Comparison of ENCODE assay signal across 10 mouse cellular contexts in genomic region chr2:73560445-73560844, GRCm38 (mm10). TPM values are rescaled to one million over a fixed set of nuclear protein-coding genes. Genes with fewer than 3 reads are reported as not detected.
A peak's percentile ranks its signal among the peaks of the same experiment; 100 is the strongest.
DNase-seq lines count a peak whose midpoint lies in the region; ATAC-seq and TF ChIP-seq lines count a peak whose summit lies in the region.
"Had no signal": no experiment of that assay in that cellular context is flagged by ENCODE, and none has a peak within 500 bp of the region (broad histone marks: within the 10 kb centered on the region; RNA-seq: fewer than 3 reads in every experiment).

No protein-coding gene starts in this region.

- no peaks in the 10 kb centered on the region for H3K36me3 ChIP-seq in lung, embryonic 15.5 days
- no peaks in the 10 kb centered on the region for H3K36me3 ChIP-seq in forebrain, postnatal 0 days (ENCODE audit: insufficient read depth)
- no peaks in the 10 kb centered on the region for H3K36me3 ChIP-seq in lung, embryonic 16.5 days (ENCODE audit: control insufficient read depth, insufficient read depth, low read length)
- H3K36me3 ChIP-seq in stomach, postnatal 0 days (ENCODE audit: control insufficient read depth, insufficient read depth, low read length), result no peaks in the 10 kb centered on the region

- peak overlapping the region; percentile 80 for H3K4me2 ChIP-seq in lung, embryonic 15.5 days
- peak overlapping the region; percentile 64 for H3K4me2 ChIP-seq in forebrain, postnatal 0 days (ENCODE audit: low read depth)
- peak overlapping the region; percentile 81 for H3K4me2 ChIP-seq in lung, embryonic 16.5 days (ENCODE audit: low read depth, low read length)
- peak overlapping the region; percentile 62 for H3K4me2 ChIP-seq in stomach, postnatal 0 days (replicated peaks; ENCODE audit: low read depth)

- peaks cover 9% of the 10 kb centered on the region for H3K4me1 ChIP-seq in lung, embryonic 15.5 days
- H3K4me1 ChIP-seq in forebrain, postnatal 0 days (ENCODE audit: insufficient read depth), result no peaks in the 10 kb centered on the region
- H3K4me1 ChIP-seq in lung, embryonic 16.5 days (replicated peaks; ENCODE audit: control insufficient read depth, insufficient read depth, low read length), result peaks cover 16% of the 10 kb centered on the region
- no peaks in the 10 kb centered on the region for H3K4me1 ChIP-seq in stomach, postnatal 0 days (replicated peaks; ENCODE audit: control insufficient read depth, insufficient read depth)

- DNase-seq in lung, postnatal 4 days, result no peak
- DNase-seq in forebrain, postnatal 0 days, result no peak
- DNase-seq in stomach, postnatal 0 days (ENCODE audit: low spot score), result no peak
- DNase-seq in right cerebral cortex, postnatal 14 days, result no peak
- no peak for DNase-seq in adrenal gland, adult 18-20 months (ENCODE audit: low spot score in 2 of 2)
- DNase-seq: cerebellum, adult 8-10 months; gastrocnemius, postnatal 36 days had no signal

- TF ChIP-seq CTCF in forebrain, postnatal 0 days (IDR thresholded peaks at IDR 0.05; ENCODE audit: low read depth), result no peak
- no peak for TF ChIP-seq CTCF in stomach, postnatal 0 days (IDR thresholded peaks at IDR 0.05; ENCODE audit: low read depth)

- H3K4me3 ChIP-seq in lung, embryonic 15.5 days, result peak overlapping the region; percentile 39
- peak overlapping the region; percentile 39 for H3K4me3 ChIP-seq in forebrain, postnatal 0 days (ENCODE audit: low read depth, low read length)
- peak overlapping the region; percentile 53 for H3K4me3 ChIP-seq in lung, embryonic 16.5 days (ENCODE audit: low read length)
- H3K4me3 ChIP-seq in stomach, postnatal 0 days (ENCODE audit: low read depth, low read length), result peak overlapping the region; percentile 24; the same call in 1 of the 2 replicates

- no peaks in the 10 kb centered on the region for H3K9me3 ChIP-seq in lung, embryonic 15.5 days
- H3K9me3 ChIP-seq in forebrain, postnatal 0 days (ENCODE audit: low read length), result no peaks in the 10 kb centered on the region
- H3K9me3 ChIP-seq in lung, embryonic 16.5 days (ENCODE audit: control insufficient read depth, low read length), result no peaks in the 10 kb centered on the region
- no peaks in the 10 kb centered on the region for H3K9me3 ChIP-seq in stomach, postnatal 0 days (ENCODE audit: control insufficient read depth, low read length)

- ATAC-seq in lung, embryonic 15.5 days (ENCODE audit: borderline replicate concordance, extremely low read depth, low FRiP score, low TSS enrichment), result 0 out of 2 replicates have a peak, but pooled peaks have one; percentile 4
- ATAC-seq in forebrain, postnatal 0 days, result no peak
- ATAC-seq in lung, embryonic 16.5 days (ENCODE audit: low read depth), result peak; percentile 43; the same call in 1 of the 2 replicates
- ATAC-seq in stomach, postnatal 0 days (ENCODE audit: low FRiP score, low TSS enrichment), result no peak

- H3K27me3 ChIP-seq in lung, embryonic 15.5 days, result no peaks in the 10 kb centered on the region
- H3K27me3 ChIP-seq in forebrain, postnatal 0 days (ENCODE audit: insufficient read depth, low read length), result no peaks in the 10 kb centered on the region
- H3K27me3 ChIP-seq in lung, embryonic 16.5 days (ENCODE audit: control insufficient read depth, insufficient read depth, low read depth, low read length), result no peaks in the 10 kb centered on the region
- no peaks in the 10 kb centered on the region for H3K27me3 ChIP-seq in stomach, postnatal 0 days (ENCODE audit: control insufficient read depth, insufficient read depth, low read length)

- no peak overlapping the region for H3K27ac ChIP-seq in lung, embryonic 15.5 days
- H3K27ac ChIP-seq in forebrain, postnatal 0 days (ENCODE audit: low read depth, low read length), result no peak overlapping the region
- H3K27ac ChIP-seq in lung, embryonic 16.5 days (ENCODE audit: low read length), result no peak overlapping the region; the same call in 1 of the 2 replicates
- H3K27ac ChIP-seq in stomach, postnatal 0 days (replicated peaks), result no peak overlapping the region

- TF ChIP-seq EP300 in stomach, postnatal 0 days (optimal IDR thresholded peaks at IDR 0.05), result no peak

- 0 out of 2 replicates have a peak overlapping the region, but pooled peaks have one; percentile 29 for H3K9ac ChIP-seq in lung, embryonic 15.5 days
- H3K9ac ChIP-seq in forebrain, postnatal 0 days, result no peak overlapping the region
- peak overlapping the region; percentile 56 for H3K9ac ChIP-seq in lung, embryonic 16.5 days (ENCODE audit: low read length)
- no peak overlapping the region for H3K9ac ChIP-seq in stomach, postnatal 0 days (ENCODE audit: low read length)

- WGBS in lung, embryonic 15.5 days, result 32% methylated on average over 7 of the region's 7 CpGs
- WGBS in forebrain, postnatal 0 days, result 37% methylated on average over 7 of the region's 7 CpGs
- 30% methylated on average over 7 of the region's 7 CpGs for WGBS in lung, embryonic 16.5 days
- WGBS in stomach, postnatal 0 days, result 43% methylated on average over 7 of the region's 7 CpGs

RNA-seq across cellular contexts. Expression of gene Chrna1, which starts 19.7 kb away (rescaled TPM):
- polyA plus RNA-seq in lung, embryonic 15.5 days (2015; fragmentation: Nextera tagmentation; extraction: Ambion mirVana), result 0.16 and 0.19 TPM in 2 replicates
- total RNA-seq in forebrain, postnatal 0 days (2014; rRNA removed), result 0.05 TPM in 1 of 2 replicates, not detected in the other
- 0.08 and 0.17 TPM in 2 replicates for polyA plus RNA-seq in forebrain, postnatal 0 days (2015; fragmentation: Nextera tagmentation; extraction: Ambion mirVana)
- polyA plus RNA-seq in lung, embryonic 16.5 days (2015; fragmentation: Nextera tagmentation; extraction: Ambion mirVana), result 0.26 and 0.53 TPM in 2 replicates
- 0.36 and 0.59 TPM in 2 replicates for polyA plus RNA-seq in stomach, postnatal 0 days (2015; fragmentation: Nextera tagmentation; extraction: Ambion mirVana)
- total RNA-seq in adrenal gland, adult 18-20 months (2021), result not detected
- total RNA-seq: liver, adult 2 months had no signal
- polyA plus RNA-seq: liver, adult 2 months had no signal

RNA-seq across cellular contexts. Expression of gene Wipf1, which starts 30.9 kb away (rescaled TPM):
- 8.3 and 10.2 TPM in 2 replicates for polyA plus RNA-seq in lung, embryonic 15.5 days (2015; fragmentation: Nextera tagmentation; extraction: Ambion mirVana)
- 1.8 and 2.4 TPM in 2 replicates for total RNA-seq in forebrain, postnatal 0 days (2014; rRNA removed)
- polyA plus RNA-seq in forebrain, postnatal 0 days (2015; fragmentation: Nextera tagmentation; extraction: Ambion mirVana), result 2.0 and 2.1 TPM in 2 replicates
- 9.4 and 12.6 TPM in 2 replicates for polyA plus RNA-seq in lung, embryonic 16.5 days (2015; fragmentation: Nextera tagmentation; extraction: Ambion mirVana)
- 3.1 and 3.3 TPM in 2 replicates for polyA plus RNA-seq in stomach, postnatal 0 days (2015; fragmentation: Nextera tagmentation; extraction: Ambion mirVana)
- total RNA-seq in adrenal gland, adult 18-20 months (2021), result 10 to 100 TPM; 14.6 to 16.3 TPM

Comparison
In these comparisons a context has a peak if more than half of its experiments do, and no peak if none do; other contexts are left out.
1. ATAC-seq: peak in lung, embryonic 15.5 days (single experiment) and lung, embryonic 16.5 days (single experiment); none in forebrain, postnatal 0 days (single experiment) and stomach, postnatal 0 days (single experiment).
2. H3K9ac ChIP-seq: peak in lung, embryonic 15.5 days (single experiment) and lung, embryonic 16.5 days (single experiment); none in forebrain, postnatal 0 days (single experiment) and stomach, postnatal 0 days (single experiment).
3. Peak in every context shown above with its lines, with median percentiles within 50 percentile points of each other: H3K4me2 ChIP-seq and H3K4me3 ChIP-seq.